20 mouse cellular contexts compared by ENCODE assay signal in genomic region chr6:128850671-128851070, GRCm38 (mm10). TPM values are rescaled to one million over a fixed set of nuclear protein-coding genes. Genes with fewer than 3 reads are reported as not detected.
DNase-seq lines count a peak whose midpoint lies in the region; ATAC-seq and TF ChIP-seq lines count a peak whose summit lies in the region.
"Had no signal": no experiment of that assay in that cellular context is flagged by ENCODE, and none has a peak within 500 bp of the region (broad histone marks: within the 10 kb centered on the region; RNA-seq: fewer than 3 reads in every experiment).

No protein-coding gene starts in this region.

- no peaks in the 10 kb centered on the region for H3K27me3 ChIP-seq in heart, embryonic 10.5 days (ENCODE audit: insufficient read depth, poor library complexity, severe bottlenecking)
- no peaks in the 10 kb centered on the region for H3K27me3 ChIP-seq in lung, embryonic 14.5 days (ENCODE audit: insufficient read depth, low read length)
- H3K27me3 ChIP-seq: CH12.LX; forebrain, embryonic 13.5 days; stomach, embryonic 15.5 days had no signal

- H3K9ac ChIP-seq in lung, embryonic 14.5 days, result no peak overlapping the region
- H3K9ac ChIP-seq: forebrain, embryonic 13.5 days; stomach, embryonic 15.5 days had no signal

- H3K9me3 ChIP-seq in heart, embryonic 10.5 days, result no peaks in the 10 kb centered on the region
- H3K9me3 ChIP-seq in lung, embryonic 14.5 days (ENCODE audit: low read depth, low read length), result no peaks in the 10 kb centered on the region
- H3K9me3 ChIP-seq: forebrain, embryonic 13.5 days; stomach, embryonic 15.5 days had no signal

- TF ChIP-seq CTCF in lung, embryonic 14.5 days (IDR thresholded peaks at IDR 0.05; ENCODE audit: low read depth), result no peak

- no peak overlapping the region for H3K4me3 ChIP-seq in heart, embryonic 10.5 days
- no peak overlapping the region for H3K4me3 ChIP-seq in lung, embryonic 14.5 days (ENCODE audit: low read depth, low read length)
- H3K4me3 ChIP-seq in macrophage (ENCODE audit: inconsistent target), result no peak overlapping the region
- H3K4me3 ChIP-seq: forebrain, embryonic 13.5 days; stomach, embryonic 15.5 days had no signal

- no peak overlapping the region for H3K27ac ChIP-seq in heart, embryonic 10.5 days
- peak overlapping the region; percentile 75 for H3K27ac ChIP-seq in lung, embryonic 14.5 days (ENCODE audit: low read depth)
- peak overlapping the region; percentile 80 for H3K27ac ChIP-seq in macrophage
- H3K27ac ChIP-seq: forebrain, embryonic 13.5 days; stomach, embryonic 15.5 days had no signal

- no peak overlapping the region for H3K4me2 ChIP-seq in lung, embryonic 14.5 days
- H3K4me2 ChIP-seq: forebrain, embryonic 13.5 days; stomach, embryonic 15.5 days had no signal

- no peaks in the 10 kb centered on the region for H3K36me3 ChIP-seq in heart, embryonic 10.5 days
- no peaks in the 10 kb centered on the region for H3K36me3 ChIP-seq in lung, embryonic 14.5 days (ENCODE audit: insufficient read depth)
- H3K36me3 ChIP-seq in macrophage (ENCODE audit: inconsistent target), result no peaks in the 10 kb centered on the region
- H3K36me3 ChIP-seq: stomach, embryonic 15.5 days had no signal

- peak; percentile 88 for DNase-seq in heart, adult 11 months
- no peak for DNase-seq in heart, embryonic 10.5 days (ENCODE audit: low spot score)
- peak; percentile 56 to 58 for DNase-seq in kidney, adult 8-10 months
- no peak for DNase-seq in kidney, postnatal 10 days
- peak; percentile 94 for DNase-seq in lung, embryonic 14.5 days
- no peak for DNase-seq in lung, postnatal 25 days (ENCODE audit: low spot score)
- no peak for DNase-seq in right cerebral cortex, postnatal 10 days (ENCODE audit: low spot score in 2 of 2)
- DNase-seq: cerebellum, adult 11-12 months had no signal

- ATAC-seq in lung, embryonic 14.5 days (ENCODE audit: insufficient read depth), result peak; percentile 73
- ATAC-seq: forebrain, embryonic 13.5 days; midbrain, embryonic 16.5 days had no signal

- no peaks in the 10 kb centered on the region; the same call in 1 of the 2 replicates for H3K79me2 ChIP-seq in macrophage (ENCODE audit: inconsistent target)

- WGBS in heart, embryonic 10.5 days, result 48% methylated on average over 2 of the region's 2 CpGs
- 27% methylated on average over 2 of the region's 2 CpGs for WGBS in lung, embryonic 14.5 days
- 25% methylated on average over 2 of the region's 2 CpGs for WGBS in macrophage (ENCODE audit: missing documents)

- peaks cover 3% of the 10 kb centered on the region; the same call in 1 of the 2 replicates for H3K4me1 ChIP-seq in heart, embryonic 10.5 days
- peaks cover 16% of the 10 kb centered on the region for H3K4me1 ChIP-seq in lung, embryonic 14.5 days (ENCODE audit: insufficient read depth)
- H3K4me1 ChIP-seq: forebrain, embryonic 13.5 days; stomach, embryonic 15.5 days had no signal

RNA-seq across cellular contexts. Expression of gene Klrb1b, which starts 24.5 kb away (rescaled TPM):
- polyA plus RNA-seq in heart, embryonic 10.5 days (2016; fragmentation: Nextera tagmentation; extraction: Ambion mirVana), result not detected in 2 replicates
- polyA plus RNA-seq in lung, embryonic 14.5 days (2014; fragmentation: Nextera tagmentation; extraction: Ambion mirVana), result not detected in 2 replicates
- total RNA-seq in macrophage (2018; cell fraction: chromatin; rRNA removed), result not detected
- total RNA-seq in macrophage (2018; cell fraction: cytosol; rRNA removed), result under 1 TPM in 3 of 26 experiments, not detected in 23; 0.05 to 0.19 (median 0.05) TPM
- not detected for total RNA-seq in macrophage (2018; cell fraction: nucleus; rRNA removed)
- polyA plus RNA-seq in macrophage (2018), result 0.24 TPM in 1 of 3 replicates, not detected in the others
- total RNA-seq: CH12.LX; layer of hippocampus, postnatal 25 days; left cerebral cortex, postnatal 14 days had no signal
- polyA plus RNA-seq: brain, embryonic 14.5 days; forebrain, embryonic 13.5 days; hindbrain, embryonic 11.5 days; midbrain, embryonic 16.5 days had no signal

RNA-seq across cellular contexts. Expression of gene Gm44511, which starts 24.6 kb away (rescaled TPM):
- not detected in 2 replicates for polyA plus RNA-seq in heart, embryonic 10.5 days (2016; fragmentation: Nextera tagmentation; extraction: Ambion mirVana)
- not detected in 2 replicates for polyA plus RNA-seq in lung, embryonic 14.5 days (2014; fragmentation: Nextera tagmentation; extraction: Ambion mirVana)
- total RNA-seq in macrophage (2018; cell fraction: chromatin; rRNA removed), result not detected
- not detected for total RNA-seq in macrophage (2018; cell fraction: cytosol; rRNA removed)
- total RNA-seq in macrophage (2018; cell fraction: nucleus; rRNA removed), result 1 to 10 TPM in 1 of 26 experiments, not detected in 25; 1.8 TPM
- polyA plus RNA-seq in macrophage (2018), result not detected in 3 replicates
- total RNA-seq: adrenal gland, adult 18-20 months; CH12.LX; layer of hippocampus, postnatal 25 days; left cerebral cortex, postnatal 14 days; megakaryocyte-erythroid progenitor cell, adult 5-6 weeks had no signal
- polyA plus RNA-seq: brain, embryonic 14.5 days; forebrain, embryonic 13.5 days; hindbrain, embryonic 11.5 days; limb, embryonic 14.5 days; midbrain, embryonic 16.5 days; stomach, embryonic 15.5 days had no signal

RNA-seq across cellular contexts. Expression of gene Clec2i, which starts 36.7 kb away (rescaled TPM):
- not detected in 2 replicates for polyA plus RNA-seq in heart, embryonic 10.5 days (2016; fragmentation: Nextera tagmentation; extraction: Ambion mirVana)
- polyA plus RNA-seq in lung, embryonic 14.5 days (2014; fragmentation: Nextera tagmentation; extraction: Ambion mirVana), result 0.14 and 0.15 TPM in 2 replicates
- total RNA-seq in macrophage (2018; cell fraction: chromatin; rRNA removed), result 1 to 10 TPM in 22 of 26 experiments, under 1 TPM in 4; 0.40 to 9.4 (median 3.6) TPM
- total RNA-seq in macrophage (2018; cell fraction: cytosol; rRNA removed), result 1 to 10 TPM; 1.3 to 8.4 (median 5.8) TPM
- total RNA-seq in macrophage (2018; cell fraction: nucleus; rRNA removed), result 10 to 100 TPM in 9 of 26 experiments, 1 to 10 TPM in 16, under 1 TPM in 1; 0.79 to 19.6 (median 7.8) TPM
- polyA plus RNA-seq in macrophage (2018), result 4.1 to 7.2 TPM (median 5.9 TPM) in 3 replicates
- total RNA-seq: layer of hippocampus, postnatal 25 days had no signal
- polyA plus RNA-seq: brain, embryonic 14.5 days; forebrain, embryonic 13.5 days; hindbrain, embryonic 11.5 days; midbrain, embryonic 16.5 days had no signal

RNA-seq across cellular contexts. Expression of gene BC035044, which starts 40.3 kb away (rescaled TPM):
- 0.49 and 0.70 TPM in 2 replicates for polyA plus RNA-seq in heart, embryonic 10.5 days (2016; fragmentation: Nextera tagmentation; extraction: Ambion mirVana)
- 1.2 TPM in 2 replicates for polyA plus RNA-seq in lung, embryonic 14.5 days (2014; fragmentation: Nextera tagmentation; extraction: Ambion mirVana)
- 10 to 100 TPM in 1 of 26 experiments, 1 to 10 TPM in 13, under 1 TPM in 6, not detected in 6; 0.52 to 10.2 (median 1.8) TPM for total RNA-seq in macrophage (2018; cell fraction: chromatin; rRNA removed)
- total RNA-seq in macrophage (2018; cell fraction: cytosol; rRNA removed), result 1 to 10 TPM in 16 of 26 experiments, under 1 TPM in 10; 0.56 to 3.7 (median 1.2) TPM
- 1 to 10 TPM in 20 of 26 experiments, under 1 TPM in 4, not detected in 2; 0.40 to 7.4 (median 2.0) TPM for total RNA-seq in macrophage (2018; cell fraction: nucleus; rRNA removed)
- 0.64 to 4.3 TPM (median 0.99 TPM) in 3 replicates for polyA plus RNA-seq in macrophage (2018)

Comparison
In these comparisons a context has a peak if more than half of its experiments do, and no peak if none do; other contexts are left out.
1. DNase-seq: peak in heart, adult 11 months (single experiment), kidney, adult 8-10 months (2 of 2) and lung, embryonic 14.5 days (single experiment); none in heart, embryonic 10.5 days (single experiment), kidney, postnatal 10 days (single experiment), lung, postnatal 25 days (single experiment) and right cerebral cortex, postnatal 10 days (0 of 2).